Mouse (Mus musculus) urinary bladder, postnatal 14 days (tissue): ENCODE results near the gene Zfp839.

ENCODE experiments used
- DNase-seq: peaks from one replicate; pipeline ENCODE4 v3.0.0; 2021; ENCODE audit warnings: low spot score

Zfp839 gene

GRCm38 (mm10) chr12:110850010-110850928 is at the start of gene Zfp839:
TSS of gene Zfp839 (plus strand) at chr12:110850253.
- DNase-seq: peak; percentile 88

- DNase-seq: no peak
Measured at GRCm38 (mm10) chr12:110801876-110802464, 48.1 kb upstream of the Zfp839 start.

DNA sequence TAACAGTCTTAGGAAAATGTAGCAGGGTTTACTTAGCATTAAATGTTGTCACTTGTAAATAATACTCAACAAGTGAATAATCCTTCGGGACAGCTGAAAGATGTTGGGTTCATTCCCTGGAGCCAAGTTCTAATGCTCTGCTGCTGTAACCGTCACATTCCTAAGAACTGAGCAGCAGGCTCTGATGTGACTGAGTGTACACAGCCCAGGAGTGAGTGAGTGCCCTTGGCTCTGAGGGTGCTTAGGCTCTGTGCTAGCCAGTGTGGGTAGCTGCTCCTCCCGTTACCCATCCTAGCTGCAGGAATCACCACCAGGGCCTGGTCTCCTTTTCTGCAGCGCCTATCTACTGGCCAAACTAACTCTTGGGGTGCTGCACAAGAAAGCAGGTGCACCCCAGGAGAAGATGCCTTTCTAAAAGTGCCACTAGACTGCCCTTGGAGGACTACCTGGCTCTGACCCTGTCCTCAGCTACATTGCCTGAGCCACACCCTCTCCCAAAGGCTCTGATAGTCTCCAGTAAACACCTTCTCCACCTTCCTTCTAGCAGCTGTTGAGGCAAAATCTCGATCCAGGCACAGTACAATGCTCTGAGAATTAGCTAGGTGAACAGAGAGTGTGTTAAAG is 47.3 kb upstream of the Zfp839 start:
- no peak for DNase-seq

DNA sequence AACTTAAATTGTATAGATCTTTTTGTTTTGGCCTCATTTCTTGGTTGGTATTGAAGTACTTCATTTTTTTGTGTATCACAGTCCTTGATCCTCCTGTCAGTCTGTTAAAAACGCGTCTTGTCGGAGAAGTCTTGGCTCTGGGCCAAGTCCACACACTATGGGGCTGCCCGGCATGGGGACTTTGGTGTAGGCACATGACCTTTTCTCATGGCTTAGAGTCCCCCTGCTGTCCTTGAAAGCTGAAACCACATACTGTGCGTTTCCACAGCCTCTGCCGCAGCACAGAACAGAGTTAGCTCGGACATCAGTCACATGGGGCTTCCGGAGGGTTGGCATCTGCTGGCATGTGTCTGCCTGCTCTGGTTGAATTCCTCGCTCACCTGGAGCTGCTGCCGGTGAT is 45.8 kb upstream of the Zfp839 start:
- DNase-seq: no peak

DNA sequence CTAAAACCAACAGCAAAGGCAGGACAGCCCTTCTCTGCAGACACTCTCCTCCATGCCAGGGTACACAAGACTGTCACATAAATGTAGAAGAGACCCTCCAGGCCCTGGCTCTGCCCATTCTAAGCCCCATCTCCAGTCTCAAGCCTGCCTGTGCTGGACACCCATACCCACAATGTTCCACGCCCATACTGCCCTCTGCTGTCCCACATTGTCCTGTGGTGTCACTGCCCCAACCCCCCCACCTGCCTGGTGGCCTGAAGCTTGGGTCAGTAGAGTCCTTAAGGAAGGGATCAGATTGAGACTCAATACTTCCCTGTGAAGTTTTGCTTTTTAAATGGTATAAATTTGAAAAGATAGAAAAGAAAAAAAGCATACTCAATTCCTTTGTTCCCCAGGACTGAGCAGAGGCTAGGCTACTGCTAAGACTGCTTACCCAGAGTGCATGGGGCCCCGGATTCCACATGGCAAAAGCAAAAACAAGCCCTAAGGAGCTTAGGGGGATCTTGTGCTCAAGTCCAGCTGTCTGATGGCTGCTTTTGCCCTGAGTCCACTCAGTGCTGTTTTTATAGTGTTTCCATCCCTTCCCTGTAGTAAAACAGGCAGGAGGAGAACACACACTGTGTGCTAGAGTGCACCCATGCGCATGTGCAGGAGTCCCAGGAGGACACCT is 43.6 kb upstream of the Zfp839 start:
- DNase-seq: no peak

DNA sequence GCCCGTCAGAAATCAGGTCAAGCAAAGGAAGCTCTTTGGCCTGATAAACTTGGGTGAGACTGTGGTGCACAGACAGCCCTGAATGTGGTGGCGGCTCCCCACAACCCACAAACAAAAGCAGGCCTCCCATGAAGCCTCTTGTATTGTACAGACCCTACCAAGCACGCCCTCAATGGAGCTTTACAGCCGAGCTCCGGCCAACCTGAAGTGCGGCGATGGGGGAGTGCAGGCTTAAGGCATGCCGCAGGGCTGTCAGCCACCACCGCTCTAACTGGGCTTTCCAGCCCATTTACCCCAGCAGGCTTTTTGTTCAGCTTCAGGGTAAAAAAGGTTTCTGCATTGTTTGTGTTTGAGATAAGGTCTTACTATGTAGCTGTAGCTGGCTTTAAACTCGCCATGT is 41.6 kb upstream of the Zfp839 start:
- DNase-seq: no peak

DNA sequence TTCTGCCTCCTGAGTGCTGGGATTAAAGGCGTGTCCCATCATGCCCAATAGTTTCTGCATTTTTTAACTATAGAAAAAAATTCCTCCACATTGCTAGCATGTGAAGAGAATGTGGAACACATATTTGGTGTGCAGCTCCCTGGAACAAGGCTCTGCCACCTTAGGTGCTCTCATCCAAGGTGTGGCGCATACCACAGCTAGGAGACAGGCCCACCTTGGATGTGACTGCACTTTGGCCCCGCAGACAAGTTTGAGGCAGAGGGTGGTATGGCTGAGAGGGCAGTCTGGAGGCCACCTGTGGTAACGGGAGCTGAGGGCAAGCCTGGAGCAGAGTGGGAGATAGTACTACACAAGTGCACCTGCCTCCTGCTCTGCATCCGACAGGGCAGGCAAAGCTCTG is 41.2 kb upstream of the Zfp839 start:
- no peak for DNase-seq

- DNase-seq: no peak
Measured at GRCm38 (mm10) chr12:110813132-110813531, 36.9 kb upstream of the Zfp839 start.

DNA sequence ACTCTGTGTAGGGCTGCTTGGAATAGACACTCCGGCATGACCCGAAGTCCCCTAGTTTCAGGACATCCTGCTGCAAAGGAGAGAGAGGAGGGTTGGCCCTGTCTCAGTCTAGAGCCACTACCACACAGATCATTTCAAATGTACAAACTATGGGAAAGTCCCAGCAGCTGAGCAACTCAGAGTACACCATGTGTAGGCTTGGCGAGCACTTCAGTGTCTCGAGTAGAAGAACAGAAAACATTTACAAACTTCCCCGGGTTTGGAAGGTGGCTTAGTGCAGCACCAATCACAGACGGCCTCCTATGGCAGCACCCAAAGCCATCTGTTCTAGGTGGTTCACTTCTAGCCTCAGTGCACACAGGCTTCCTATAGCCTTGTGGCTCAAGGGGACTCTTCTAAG is 36.4 kb upstream of the Zfp839 start:
- no peak for DNase-seq

DNA sequence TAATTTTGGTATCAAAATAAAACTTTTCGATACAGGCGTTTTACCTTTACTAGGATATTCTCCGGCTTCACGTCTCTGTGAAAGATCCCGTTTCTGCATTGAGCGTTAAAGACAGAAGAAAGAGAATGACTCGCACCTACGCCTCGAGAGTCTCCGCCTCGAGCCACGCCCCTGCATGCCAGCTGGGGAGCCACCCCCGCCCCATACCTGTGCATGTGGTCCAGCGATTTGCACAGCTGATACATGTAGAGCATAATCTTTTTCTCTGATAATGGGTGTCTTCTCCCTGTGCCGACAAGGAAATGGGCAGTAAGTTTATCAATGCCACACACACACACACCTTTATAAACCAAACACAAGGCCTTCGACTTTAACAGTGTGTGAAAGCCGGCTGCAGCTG is 35.1 kb upstream of the Zfp839 start:
- DNase-seq: no peak

DNA sequence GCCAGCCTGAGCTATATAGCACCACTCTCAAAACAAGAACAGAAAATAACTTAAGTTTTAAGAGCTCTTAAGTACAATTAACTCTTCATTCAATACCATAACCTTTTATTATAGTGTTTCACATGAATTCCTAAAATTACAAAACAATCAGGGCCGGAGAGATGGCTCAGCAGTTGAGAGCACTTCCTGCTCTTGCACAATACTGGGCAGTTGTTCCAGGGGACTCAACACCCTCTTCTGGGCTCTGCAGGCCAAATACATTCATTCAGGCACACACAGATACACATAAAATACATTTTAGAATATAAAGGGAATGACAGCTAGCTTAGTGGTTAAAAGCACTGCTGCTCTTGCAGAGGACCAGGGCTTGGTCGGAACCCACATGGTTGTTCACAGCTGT is 33.2 kb upstream of the Zfp839 start:
- DNase-seq: no peak

GRCm38 (mm10) chr12:110819367-110819766 is 30.7 kb upstream of the Zfp839 start:
- DNase-seq: no peak

DNA sequence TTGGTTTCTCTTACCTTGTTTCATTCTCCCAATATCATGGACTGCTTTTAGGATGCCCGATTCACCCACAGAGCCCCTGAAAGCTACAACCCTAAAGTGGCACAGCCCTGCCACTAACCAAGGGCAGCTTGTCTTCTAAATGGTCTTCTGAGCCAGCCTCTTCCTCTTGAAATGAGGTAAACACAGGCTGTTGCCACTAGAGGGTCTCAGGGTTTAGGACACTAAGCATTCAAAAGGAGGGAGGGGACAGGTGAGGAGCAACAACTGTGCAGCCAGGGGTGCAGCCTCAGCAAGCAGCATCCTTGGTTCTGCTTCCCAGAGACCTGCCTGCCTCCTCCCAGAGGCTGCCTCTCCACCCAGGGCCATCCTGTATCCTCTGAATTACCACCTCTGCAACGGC is 28.3 kb upstream of the Zfp839 start:
- DNase-seq: no peak

- no peak for DNase-seq
Measured at GRCm38 (mm10) chr12:110822366-110822765, 27.7 kb upstream of the Zfp839 start.

DNA sequence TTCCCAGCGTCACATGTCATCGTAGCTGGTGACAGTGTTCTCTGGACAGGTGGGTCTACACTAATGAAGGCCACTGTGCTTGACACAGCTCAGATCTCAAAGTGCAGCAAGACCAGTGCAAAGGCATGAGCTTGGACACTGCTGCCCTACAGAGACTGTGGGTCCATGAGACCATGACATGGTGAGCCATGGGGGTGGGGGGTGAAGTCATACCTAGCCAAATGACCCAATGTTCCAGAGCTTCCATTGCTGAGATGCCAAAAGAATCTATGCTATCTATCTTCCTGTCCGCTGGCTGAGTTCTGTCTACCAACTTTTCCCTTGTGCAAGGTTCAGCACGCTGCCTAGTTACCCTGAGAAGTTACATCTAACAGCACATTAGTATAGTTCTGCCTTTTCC is 21.1 kb upstream of the Zfp839 start:
- DNase-seq: no peak

GRCm38 (mm10) chr12:110830293-110831024 is 19.6 kb upstream of the Zfp839 start:
- DNase-seq: no peak

GRCm38 (mm10) chr12:110835182-110835581 is 14.9 kb upstream of the Zfp839 start:
- DNase-seq: no peak

DNA sequence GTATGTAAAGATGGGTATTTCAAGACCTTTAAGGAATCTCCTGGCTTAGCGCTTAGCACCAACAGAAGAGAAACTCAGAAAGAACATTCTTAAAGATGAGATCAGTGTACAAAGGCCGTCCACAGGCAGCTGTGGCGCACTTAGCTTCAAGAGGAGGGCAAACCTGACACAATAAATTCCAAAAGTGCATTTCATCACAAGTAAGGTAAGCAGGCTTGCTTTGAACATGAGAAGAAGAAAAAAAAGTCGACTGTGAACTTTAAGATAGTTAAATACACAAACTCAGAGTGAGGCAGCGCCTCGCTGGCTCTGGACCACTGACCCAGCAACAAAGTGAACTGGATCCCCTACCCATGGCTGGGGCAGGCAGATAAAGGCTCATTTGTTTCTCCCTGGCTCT is 13.3 kb upstream of the Zfp839 start:
- no peak for DNase-seq

DNA sequence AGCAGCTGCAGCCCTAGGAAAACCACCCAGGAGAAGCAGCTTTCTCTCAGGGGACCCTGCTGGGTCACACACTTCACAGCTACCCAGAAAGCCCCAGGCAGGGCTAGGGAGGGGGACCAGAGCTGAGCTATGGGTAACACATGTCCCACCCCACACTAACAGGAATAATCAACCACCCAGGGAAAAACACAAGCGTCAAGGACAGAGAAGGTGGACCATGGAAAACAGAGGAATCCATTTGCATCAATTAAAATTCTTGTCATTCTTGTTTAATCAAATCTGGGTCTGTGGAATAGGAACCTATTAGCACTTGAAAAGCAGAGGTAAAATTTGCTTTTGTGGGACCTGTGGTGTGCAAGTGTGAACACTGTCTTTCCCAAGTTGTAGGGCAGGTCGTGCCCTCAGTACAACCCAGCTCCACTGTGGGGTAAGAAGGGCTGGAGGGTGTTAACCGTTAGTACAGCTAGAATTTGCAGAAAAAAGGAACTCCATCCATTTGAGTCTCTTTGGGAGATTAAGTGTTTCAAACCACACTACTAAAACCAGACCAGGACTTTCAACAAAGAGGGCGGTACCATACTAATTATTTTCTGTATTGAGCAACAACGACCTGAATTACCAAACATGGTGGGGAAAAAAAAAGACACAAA is 12.7 kb upstream of the Zfp839 start:
- no peak for DNase-seq

GRCm38 (mm10) chr12:110837850-110838249 is 12.2 kb upstream of the Zfp839 start:
- no peak for DNase-seq
